Mouse (Mus musculus) effector memory CD4-positive, alpha-beta T cell, adult 7 months (primary cell): Measurements from ENCODE around the gene Gm16429. TPM values are rescaled to one million over a fixed set of nuclear protein-coding genes. Genes with fewer than 3 reads are reported as not detected.

Source experiments
- polyA plus RNA-seq: library from polyadenylated mRNA; unstranded; fragments of 100-300 nt; shearing (Covaris generic); gene quantifications from one replicate; pipeline ENCODE4 v1.2.1, GENCODE M21; 2017

The Gm16429 gene
- not detected for polyA plus RNA-seq

GRCm38 (mm10) chr5:93928952-93929351, at the start of gene Gm16429:
Gene Gm16429 (minus strand): TSS chr5:93929052.

Other genes with a start within 250 kb of the Gm16429 start
- gene Gm7792, start 85.3 kb downstream of the Gm16429 start, polyA plus RNA-seq, result not detected
- not detected for gene BC061212, start 141.5 kb upstream of the Gm16429 start, polyA plus RNA-seq
- 1.2 TPM for gene Gm6351, start 147.3 kb upstream of the Gm16429 start, polyA plus RNA-seq